ENCODE assay signal across 18 mouse cellular contexts in genomic region chr16:66968336-66968735, GRCm38 (mm10).
"Had no signal": no experiment of that assay in that cellular context is flagged by ENCODE, and none has a peak within 500 bp of the region (broad histone marks: within the 10 kb centered on the region; RNA-seq: fewer than 3 reads in every experiment).

No protein-coding gene starts in this region.

- H3K9me3 ChIP-seq: limb, embryonic 10.5 days; limb, embryonic 13.5 days; liver, embryonic 12.5 days; liver, embryonic 15.5 days; lung, embryonic 15.5 days; megakaryocyte, embryonic 14.5 days; midbrain, embryonic 10.5 days; midbrain, embryonic 13.5 days; neural tube, embryonic 13.5 days had no signal

- ATAC-seq: liver, embryonic 12.5 days; midbrain, embryonic 13.5 days had no signal

- DNase-seq: kidney, postnatal 14 days; kidney, postnatal 4 days; liver; lung, adult 18-20 months; lung, postnatal 10 days; lung, postnatal 36 days; thymus, adult 18-20 months; thymus, postnatal 36 days had no signal

- H3K27me3 ChIP-seq: limb, embryonic 13.5 days; liver, embryonic 12.5 days; liver, embryonic 15.5 days; lung, embryonic 15.5 days; megakaryocyte, embryonic 14.5 days; midbrain, embryonic 13.5 days; neural tube, embryonic 13.5 days had no signal

- H3K4me1 ChIP-seq: limb, embryonic 13.5 days; liver, embryonic 12.5 days; liver, embryonic 15.5 days; lung, embryonic 15.5 days; megakaryocyte, embryonic 14.5 days had no signal

- H3K9ac ChIP-seq: limb, embryonic 13.5 days; liver, embryonic 12.5 days; liver, embryonic 15.5 days; lung, embryonic 15.5 days; midbrain, embryonic 13.5 days; neural tube, embryonic 13.5 days had no signal

- H3K4me3 ChIP-seq: limb, embryonic 10.5 days; limb, embryonic 13.5 days; liver, embryonic 12.5 days; liver, embryonic 15.5 days; lung, embryonic 15.5 days; megakaryocyte, embryonic 14.5 days; midbrain, embryonic 10.5 days; midbrain, embryonic 13.5 days; myocyte; neural tube, embryonic 13.5 days had no signal

- H3K36me3 ChIP-seq: limb, embryonic 10.5 days; limb, embryonic 13.5 days; liver, embryonic 12.5 days; liver, embryonic 15.5 days; lung, embryonic 15.5 days; midbrain, embryonic 10.5 days; midbrain, embryonic 13.5 days; neural tube, embryonic 13.5 days had no signal

- H3K4me2 ChIP-seq: limb, embryonic 13.5 days; liver, embryonic 12.5 days; liver, embryonic 15.5 days; lung, embryonic 15.5 days; midbrain, embryonic 13.5 days; neural tube, embryonic 13.5 days had no signal

- H3K27ac ChIP-seq: limb, embryonic 10.5 days; limb, embryonic 13.5 days; liver, embryonic 12.5 days; liver, embryonic 15.5 days; lung, embryonic 15.5 days; midbrain, embryonic 10.5 days; midbrain, embryonic 13.5 days; neural tube, embryonic 13.5 days had no signal
